Mouse (Mus musculus): ENCODE data around the gene Jade1. TPM values are rescaled to one million over a fixed set of nuclear protein-coding genes. Genes with fewer than 3 reads are reported as not detected.

Gene Jade1
- total RNA-seq, 4 experiments from 2014 or later, result 22.4 to 29.0 (median 27.6) TPM

Other genes starting within 250 kb of the Jade1 start
- gene Sclt1, start 186.8 kb downstream of the Jade1 start, total RNA-seq (2022), result 1 to 10 TPM; 3.8 to 5.7 (median 4.1) TPM
- gene D3Ertd751e, start 186.9 kb downstream of the Jade1 start, total RNA-seq (2022), result 1 to 10 TPM; 2.6 to 4.3 (median 3.6) TPM